Mouse (Mus musculus): ENCODE measurements around the gene Suds3. TPM values are rescaled to one million over a fixed set of nuclear protein-coding genes. Genes with fewer than 3 reads are reported as not detected.
A peak's percentile ranks its signal among the peaks of the same experiment; 100 is the strongest.

The Suds3 gene
- total and polyA plus RNA-seq, 3 experiments, result 67.8 to 102 TPM; not detected in 1

GRCm38 (mm10) chr5:117149054-117149942 is 33.4 kb upstream of the Suds3 start (continued):
- no peak for TF ChIP-seq ZMIZ1 (IDR thresholded peaks at IDR 0.05; ENCODE audit: low read depth, low read length)
- peak; percentile 67 for TF ChIP-seq SIN3A (IDR thresholded peaks at IDR 0.05; ENCODE audit: low read length)
- no peak for TF ChIP-seq CTCF (IDR thresholded peaks at IDR 0.05 in 2 of 3, conservative IDR thresholded peaks at IDR 0.05 in 1 of 3; ENCODE audit: control insufficient read depth in 1 of 3, insufficient read depth in 1 of 3, low read depth in 2 of 3, low read length in 3 of 3, poor library complexity in 1 of 3, severe bottlenecking in 1 of 3)

- Histone ChIP-seq H3K9me3 (replicated peaks; ENCODE audit: insufficient read depth, low read length) (no peaks in the 10 kb centered on the region), H3K4me3 (ENCODE audit: control insufficient read depth in 1 of 2, insufficient read depth in 1 of 2, low read depth in 2 of 2, low read length in 2 of 2) (no peak overlapping the region), H3K4me1 (ENCODE audit: control insufficient read depth in 1 of 2, insufficient read depth in 2 of 2, low read length in 2 of 2) (peaks cover 8 to 18% of the 10 kb centered on the region in 2 experiments), H3K9ac (ENCODE audit: control insufficient read depth, low read depth, low read length, poor library complexity, severe bottlenecking) (no peak overlapping the region), H3K27me3 (ENCODE audit: control insufficient read depth in 1 of 2, insufficient read depth in 2 of 2, low read length in 2 of 2) (no peaks in the 10 kb centered on the region), H3K27ac (ENCODE audit: control insufficient read depth, low read depth, low read length) (no peak overlapping the region), H3K36me3 (ENCODE audit: control insufficient read depth in 1 of 2, insufficient read depth in 2 of 2, low read length in 2 of 2) (peaks cover 20 to 21% of the 10 kb centered on the region in 2 experiments), H3K79me2 (ENCODE audit: control insufficient read depth, insufficient read depth, low read length, poor library complexity) (peaks cover 76% of the 10 kb centered on the region)
- TF ChIP-seq GABPA (IDR thresholded peaks at IDR 0.05; ENCODE audit: low read depth, low read length), result no peak
- TF ChIP-seq CTCF (IDR thresholded peaks at IDR 0.05 in 2 of 3, conservative IDR thresholded peaks at IDR 0.05 in 1 of 3; ENCODE audit: control insufficient read depth in 1 of 3, insufficient read depth in 1 of 3, low read depth in 2 of 3, low read length in 3 of 3, poor library complexity in 1 of 3, severe bottlenecking in 1 of 3), result peak; percentile 25 to 49 (median 38); a peak in 5 of 6 replicates
- peak; percentile 46 for DNase-seq (ENCODE audit: low read depth, low spot score)
Measured at GRCm38 (mm10) chr5:117147187-117148095, 31.5 kb upstream of the Suds3 start.

- TF ChIP-seq ELF1 (IDR thresholded peaks at IDR 0.05; ENCODE audit: low read depth, low read length), result no peak
- no peak for TF ChIP-seq RAD21 (IDR thresholded peaks at IDR 0.05; ENCODE audit: low read depth, low read length)
- no peak for TF ChIP-seq SMC3 (IDR thresholded peaks at IDR 0.05; ENCODE audit: low read depth, low read length)
- TF ChIP-seq POLR2AphosphoS5 (IDR thresholded peaks at IDR 0.05; ENCODE audit: borderline replicate concordance, low read depth, low read length), result no peak
- no peak for TF ChIP-seq TBP (IDR thresholded peaks at IDR 0.05; ENCODE audit: low read depth, low read length)
- no peak for TF ChIP-seq POLR2A (IDR thresholded peaks at IDR 0.05; ENCODE audit: control insufficient read depth in 1 of 2, insufficient read depth in 1 of 2, low read depth in 1 of 2, low read length in 2 of 2, poor library complexity in 1 of 2)
- TF ChIP-seq ZMIZ1 (IDR thresholded peaks at IDR 0.05; ENCODE audit: low read depth, low read length), result no peak
- no peak for TF ChIP-seq NELFE (IDR thresholded peaks at IDR 0.05; ENCODE audit: low read depth, low read length)
- TF ChIP-seq USF1 (IDR thresholded peaks at IDR 0.05; ENCODE audit: low read depth, low read length), result no peak
- TF ChIP-seq KAT2A (conservative IDR thresholded peaks at IDR 0.05; ENCODE audit: low read depth, low read length), result no peak
- TF ChIP-seq USF2 (IDR thresholded peaks at IDR 0.05; ENCODE audit: borderline replicate concordance in 1 of 2, insufficient read depth in 1 of 2, low read depth in 1 of 2, low read length in 2 of 2), result no peak
- TF ChIP-seq EP300 (IDR thresholded peaks at IDR 0.05; ENCODE audit: low read depth in 1 of 2, low read length in 2 of 2), result no peak
Measured at GRCm38 (mm10) chr5:117146165-117146564, 30.3 kb upstream of the Suds3 start.

More at GRCm38 (mm10) chr5:117146165-117146564, 30.3 kb upstream of the Suds3 start:
- Histone ChIP-seq H3K27ac (ENCODE audit: control insufficient read depth, low read depth, low read length) (no peak overlapping the region), H3K9me3 (replicated peaks; ENCODE audit: insufficient read depth, low read length) (no peaks in the 10 kb centered on the region), H3K27me3 (ENCODE audit: control insufficient read depth in 1 of 2, insufficient read depth in 2 of 2, low read length in 2 of 2) (no peaks in the 10 kb centered on the region), H3K9ac (ENCODE audit: control insufficient read depth, low read depth, low read length, poor library complexity, severe bottlenecking) (no peak overlapping the region), H3K4me1 (ENCODE audit: control insufficient read depth in 1 of 2, insufficient read depth in 2 of 2, low read length in 2 of 2) (peaks cover 8 to 18% of the 10 kb centered on the region in 2 experiments), H3K79me2 (ENCODE audit: control insufficient read depth, insufficient read depth, low read length, poor library complexity) (peaks cover 79% of the 10 kb centered on the region), H3K4me3 (ENCODE audit: control insufficient read depth in 1 of 2, insufficient read depth in 1 of 2, low read depth in 2 of 2, low read length in 2 of 2) (no peak overlapping the region), H3K36me3 (ENCODE audit: control insufficient read depth in 1 of 2, insufficient read depth in 2 of 2, low read length in 2 of 2) (peaks cover 13 to 20% of the 10 kb centered on the region in 2 experiments)
- DNase-seq (ENCODE audit: low read depth, low spot score), result no peak

All from MEL (cell line).